Mouse (Mus musculus) bone marrow, adult 2 months (tissue): ENCODE results near the gene Dlgap1.

Experiments
- CTCF ChIP-seq: fragments of 200-500 bp; IDR thresholded peaks from 2 replicates; pipeline ENCODE4 v1.5.1; 2011; ENCODE audit warnings: low read length, control low read depth; ENCODE audit not compliant: control insufficient read depth, insufficient read depth
- POLR2A ChIP-seq: fragments of 200-500 bp; IDR thresholded peaks from 2 replicates; pipeline ENCODE4 v1.6.1; 2011; ENCODE audit warnings: low read depth, mild to moderate bottlenecking, control low read depth, low read length, borderline replicate concordance; ENCODE audit not compliant: control insufficient read depth

DNA sequence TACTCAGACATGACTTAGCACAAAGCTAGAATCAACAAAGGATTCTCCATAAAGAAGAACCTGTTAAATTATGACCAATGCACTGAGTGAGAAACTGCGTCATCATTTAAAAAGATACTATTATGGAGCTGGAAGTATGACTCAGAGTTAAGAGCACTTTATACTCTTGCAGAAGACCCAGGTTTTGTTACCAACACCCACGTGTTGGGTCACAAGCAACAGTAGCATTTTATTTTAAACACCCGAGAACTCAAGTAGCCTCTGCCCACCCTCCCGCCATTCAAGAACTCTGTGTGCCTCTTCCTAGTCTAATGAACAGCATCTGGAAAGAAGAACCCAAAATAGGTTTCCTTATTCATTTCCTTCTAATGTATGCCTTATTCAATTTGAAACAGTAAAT lies 514.8 kb downstream of the Dlgap1 start:
- TF ChIP-seq CTCF (no peak), POLR2A (no peak)
